Mouse (Mus musculus) lung, embryonic 15.5 days (tissue): ENCODE measurements around the gene Zbtb8os. TPM values are rescaled to one million over a fixed set of nuclear protein-coding genes. Genes with fewer than 3 reads are reported as not detected.

Experiments
- ATAC-seq: fragments of 200-750 bp; cut with Nextera tagmentation; 2 replicates; pipeline ENCODE4 v1.8.0; 2017; ENCODE audit warnings: moderate number of reproducible peaks, borderline replicate concordance; ENCODE audit not compliant: low FRiP score, low TSS enrichment; ENCODE audit errors: extremely low read depth
- H3K27ac ChIP-seq: fragments of 300-500 bp; sonication (generic); 2 replicates; pipeline ENCODE4 v1.5.1; 2015; ENCODE audit warnings: moderate library complexity, mild to moderate bottlenecking, inconsistent platforms
- H3K27me3 ChIP-seq: fragments of 300-500 bp; sonication (generic); 2 replicates; pipeline ENCODE4 v1.6.1; 2015; ENCODE audit warnings: inconsistent platforms
- H3K36me3 ChIP-seq: fragments of 300-500 bp; sonication (generic); 2 replicates; pipeline ENCODE4 v1.6.1; 2015; ENCODE audit warnings: inconsistent platforms
- H3K4me1 ChIP-seq: fragments of 300-500 bp; sonication (generic); 2 replicates; pipeline ENCODE4 v1.6.1; 2015; ENCODE audit warnings: inconsistent platforms
- H3K4me2 ChIP-seq: fragments of 300-500 bp; sonication (generic); 2 replicates; pipeline ENCODE4 v1.6.1; 2015; ENCODE audit warnings: inconsistent platforms, mild to moderate bottlenecking, moderate library complexity
- H3K4me3 ChIP-seq: fragments of 300-500 bp; sonication (generic); 2 replicates; pipeline ENCODE4 v1.5.1; 2015; ENCODE audit warnings: mild to moderate bottlenecking, inconsistent platforms
- H3K9ac ChIP-seq: fragments of 300-500 bp; sonication (generic); 2 replicates; pipeline ENCODE4 v1.6.1; 2015; ENCODE audit warnings: inconsistent platforms
- H3K9me3 ChIP-seq: fragments of 300-500 bp; sonication (generic); 2 replicates; pipeline ENCODE4 v1.6.1; 2016; ENCODE audit warnings: inconsistent platforms
- WGBS: fragments of 180-500 bp; shearing (Covaris S2); methylation state at CpG from one replicate; pipeline ENCODE4 v1.1.7; 2015; 5-methylcytosine and 5-hydroxymethylcytosine counted together
- polyA plus RNA-seq: library from polyadenylated mRNA; unstranded; fragments of >200 nt; fragmentation: Nextera tagmentation; extraction: Ambion mirVana; gene quantifications from 2 replicates; pipeline ENCODE4 v1.2.1, GENCODE M21; 2015

The Zbtb8os gene
- 44.0 and 44.5 TPM in 2 replicates for polyA plus RNA-seq

- no peaks in the 10 kb centered on the region for H3K27me3 ChIP-seq
- H3K9ac ChIP-seq = peak within 1 kb of the TSS; percentile 98
- peak within 1 kb of the TSS; percentile 80 for H3K4me2 ChIP-seq
- peaks cover 11% of the 10 kb centered on the region for H3K36me3 ChIP-seq
- no peaks in the 10 kb centered on the region for H3K9me3 ChIP-seq
- peak within 1 kb of the TSS; percentile 91 for H3K4me3 ChIP-seq
- peak; percentile 99 for ATAC-seq
- peak within 1 kb of the TSS; percentile 99 for H3K27ac ChIP-seq
- under 1% methylated on average over 73 of the region's 73 CpGs for WGBS
- H3K4me1 ChIP-seq = peaks cover 29% of the 10 kb centered on the region
Measured at GRCm38 (mm10) chr4:129335216-129336074, at the start of gene Zbtb8os, which contains the start of gene Rbbp4. Gene Zbtb8os (plus strand): TSS chr4:129335695. Gene Rbbp4 (minus strand): TSS chr4:129335370.

GRCm38 (mm10) chr4:129286001-129286682, 49.4 kb upstream of the Zbtb8os start:
- WGBS = 52% methylated on average over 5 of the region's 5 CpGs
- no peaks in the 10 kb centered on the region for H3K36me3 ChIP-seq
- H3K4me1 ChIP-seq = peaks cover 16% of the 10 kb centered on the region
- peaks cover 32% of the 10 kb centered on the region for H3K27me3 ChIP-seq
- ATAC-seq = no peak; the same call in 1 of the 2 replicates
- H3K4me2 ChIP-seq = peak overlapping the region; percentile 97
- no peak overlapping the region for H3K27ac ChIP-seq
- no peak overlapping the region for H3K9ac ChIP-seq
- no peaks in the 10 kb centered on the region for H3K9me3 ChIP-seq
- H3K4me3 ChIP-seq = 0 out of 2 replicates have a peak overlapping the region, but pooled peaks have one; percentile 44

DNA sequence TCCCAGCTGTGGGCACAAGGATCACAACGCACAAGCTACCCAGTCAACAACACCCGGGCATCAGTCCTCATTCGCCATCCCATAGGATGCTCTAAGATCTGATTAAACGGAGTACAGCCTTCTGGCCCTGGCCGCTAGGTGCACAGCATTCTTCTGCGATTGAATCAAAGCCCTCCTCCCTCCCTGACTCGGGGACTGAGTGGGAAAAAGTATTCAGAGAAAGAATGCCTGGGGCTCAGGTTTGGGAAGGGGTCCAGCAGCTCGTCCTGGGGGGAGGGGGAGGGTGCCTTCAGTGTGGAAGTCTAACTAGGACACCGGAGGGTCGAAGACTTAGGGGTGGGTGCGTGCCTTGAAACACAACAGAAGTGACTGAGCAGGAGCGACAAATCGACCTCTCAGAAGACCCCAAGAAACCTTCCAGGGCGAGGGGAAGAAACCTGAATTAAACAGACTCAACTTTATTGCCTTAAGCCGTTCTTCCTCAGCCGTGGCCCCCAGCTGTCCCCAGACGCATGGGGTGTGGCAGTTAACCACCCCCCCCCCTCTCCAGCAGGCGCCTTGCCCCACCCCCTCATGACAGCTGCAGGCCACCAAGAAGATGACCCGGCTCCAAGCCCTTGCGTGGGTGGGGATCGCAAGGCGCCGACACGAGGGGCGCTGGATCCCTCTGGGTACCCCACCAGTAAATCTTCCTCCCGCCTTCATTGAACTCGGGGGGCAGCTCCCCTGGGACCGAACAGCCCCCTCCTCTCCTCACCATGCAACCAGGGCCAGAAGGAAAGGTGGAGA, 48.6 kb upstream of the Zbtb8os start:
- H3K9ac ChIP-seq = peak overlapping the region; percentile 31
- H3K4me2 ChIP-seq = peak overlapping the region; percentile 97
- peak; percentile 37; the same call in 1 of the 2 replicates for ATAC-seq
- peaks cover 16% of the 10 kb centered on the region for H3K4me1 ChIP-seq
- peak overlapping the region; percentile 44 for H3K4me3 ChIP-seq
- no peak overlapping the region for H3K27ac ChIP-seq
- no peaks in the 10 kb centered on the region for H3K36me3 ChIP-seq
- H3K27me3 ChIP-seq = peaks cover 32% of the 10 kb centered on the region
- 1% methylated on average over 28 of the region's 28 CpGs for WGBS
- H3K9me3 ChIP-seq = no peaks in the 10 kb centered on the region

GRCm38 (mm10) chr4:129287472-129287981, 48.0 kb upstream of the Zbtb8os start, which contains the start of gene Sync:
Gene Sync (plus strand): TSS chr4:129287617.
- peak; percentile 33; the same call in 1 of the 2 replicates for ATAC-seq
- Histone ChIP-seq H3K9ac (peak within 1 kb of the TSS; percentile 31), H3K4me3 (peak within 1 kb of the TSS; percentile 44), H3K27ac (no peak within 1 kb of the TSS), H3K9me3 (no peaks in the 10 kb centered on the region), H3K27me3 (peaks cover 32% of the 10 kb centered on the region), H3K4me2 (peak within 1 kb of the TSS; percentile 97), H3K36me3 (no peaks in the 10 kb centered on the region), H3K4me1 (peaks cover 16% of the 10 kb centered on the region)
- WGBS = 1% methylated on average over 47 of the region's 53 CpGs

GRCm38 (mm10) chr4:129288067-129288466, 47.4 kb upstream of the Zbtb8os start:
- ATAC-seq = no peak
- Histone ChIP-seq H3K27ac (no peak overlapping the region), H3K9ac (no peak overlapping the region)

DNA sequence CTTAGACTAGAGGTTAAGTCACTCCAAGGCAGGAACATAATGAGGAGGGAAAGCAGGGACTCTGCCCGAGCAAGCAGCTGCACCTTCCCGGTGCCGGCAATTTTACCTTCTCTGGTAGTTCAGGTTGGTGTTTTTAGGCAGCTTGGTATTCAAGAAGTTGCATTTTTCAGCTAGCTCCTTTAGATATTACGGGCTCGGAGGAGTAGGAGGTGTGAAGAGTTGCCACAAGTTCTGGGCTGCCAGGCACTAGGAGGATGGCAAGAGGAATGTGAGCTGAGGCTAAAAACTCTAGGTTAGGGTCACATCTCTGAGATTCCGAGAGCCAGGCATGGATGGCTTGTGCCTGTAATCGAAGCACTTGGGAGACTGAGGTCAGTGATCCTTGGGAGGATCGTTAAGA, 45.8 kb upstream of the Zbtb8os start:
- Histone ChIP-seq H3K27me3 (peaks cover 32% of the 10 kb centered on the region), H3K9ac (no peak overlapping the region), H3K4me1 (peaks cover 16% of the 10 kb centered on the region), H3K27ac (no peak overlapping the region), H3K4me2 (no peak overlapping the region), H3K36me3 (no peaks in the 10 kb centered on the region), H3K9me3 (no peaks in the 10 kb centered on the region), H3K4me3 (no peak overlapping the region)
- ATAC-seq = no peak
- WGBS = 83% methylated on average over 8 of the region's 8 CpGs

More at GRCm38 (mm10) chr4:129288067-129288466, 47.4 kb upstream of the Zbtb8os start:
- peak overlapping the region; percentile 97 for H3K4me2 ChIP-seq
- no peak overlapping the region for H3K4me3 ChIP-seq
- H3K36me3 ChIP-seq = no peaks in the 10 kb centered on the region
- no peaks in the 10 kb centered on the region for H3K9me3 ChIP-seq
- peaks cover 32% of the 10 kb centered on the region for H3K27me3 ChIP-seq
- 28% methylated on average over 3 of the region's 3 CpGs for WGBS
- H3K4me1 ChIP-seq = peaks cover 16% of the 10 kb centered on the region

DNA sequence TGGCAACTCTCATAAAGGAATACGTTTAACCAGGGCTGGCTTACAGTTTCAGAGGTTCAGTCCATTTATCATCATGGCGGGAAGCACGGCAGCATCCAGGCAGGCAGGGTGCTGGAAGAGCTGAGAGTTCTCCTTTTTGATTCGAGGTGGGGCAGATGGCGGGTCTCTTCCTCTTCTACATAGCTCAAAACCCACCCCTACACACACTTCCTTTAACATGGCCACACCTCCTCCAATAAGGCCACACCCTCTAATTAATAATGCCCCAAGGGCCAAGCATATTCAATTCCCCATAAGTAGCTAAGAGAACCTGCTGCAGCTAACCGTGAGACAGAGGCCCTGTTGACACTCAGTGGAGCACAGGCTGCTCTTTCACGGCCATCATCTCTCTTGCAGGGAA, 42.7 kb upstream of the Zbtb8os start:
- H3K9me3 ChIP-seq = no peaks in the 10 kb centered on the region
- peaks cover under 1% of the 10 kb centered on the region; the same call in 1 of the 2 replicates for H3K4me1 ChIP-seq
- no peak overlapping the region for H3K4me2 ChIP-seq
- no peak overlapping the region for H3K9ac ChIP-seq
- H3K4me3 ChIP-seq = no peak overlapping the region
- 58% methylated on average over 7 of the region's 7 CpGs for WGBS
- peaks cover 7% of the 10 kb centered on the region; the same call in 1 of the 2 replicates for H3K27me3 ChIP-seq
- H3K36me3 ChIP-seq = no peaks in the 10 kb centered on the region
- no peak overlapping the region for H3K27ac ChIP-seq
- ATAC-seq = no peak

- H3K4me3 ChIP-seq = no peak overlapping the region
- H3K4me2 ChIP-seq = peak overlapping the region; percentile 14; the same call in 1 of the 2 replicates
- H3K9ac ChIP-seq = no peak overlapping the region
- no peaks in the 10 kb centered on the region for H3K36me3 ChIP-seq
- H3K27me3 ChIP-seq = peaks cover under 1% of the 10 kb centered on the region; the same call in 1 of the 2 replicates
- WGBS = 16% methylated on average over 16 of the region's 16 CpGs
- peaks cover 7% of the 10 kb centered on the region for H3K4me1 ChIP-seq
- H3K9me3 ChIP-seq = no peaks in the 10 kb centered on the region
- ATAC-seq = no peak
- no peak overlapping the region for H3K27ac ChIP-seq
Measured at GRCm38 (mm10) chr4:129293702-129294101, 41.8 kb upstream of the Zbtb8os start.

- H3K4me2 ChIP-seq = no peak overlapping the region
- H3K27ac ChIP-seq = no peak overlapping the region
- H3K4me3 ChIP-seq = no peak overlapping the region
- H3K36me3 ChIP-seq = no peaks in the 10 kb centered on the region
- 9% methylated on average over 2 of the region's 2 CpGs for WGBS
- peaks cover 15% of the 10 kb centered on the region for H3K4me1 ChIP-seq
- H3K9me3 ChIP-seq = no peaks in the 10 kb centered on the region
- ATAC-seq = no peak
- no peak overlapping the region for H3K9ac ChIP-seq
- no peaks in the 10 kb centered on the region; the same call in 1 of the 2 replicates for H3K27me3 ChIP-seq
Measured at GRCm38 (mm10) chr4:129295188-129295587, 40.3 kb upstream of the Zbtb8os start.

GRCm38 (mm10) chr4:129296066-129296465, 39.4 kb upstream of the Zbtb8os start:
- Histone ChIP-seq H3K9me3 (no peaks in the 10 kb centered on the region), H3K4me3 (no peak overlapping the region), H3K27ac (no peak overlapping the region), H3K9ac (no peak overlapping the region), H3K4me1 (peaks cover 15% of the 10 kb centered on the region), H3K4me2 (no peak overlapping the region), H3K27me3 (no peaks in the 10 kb centered on the region; the same call in 1 of the 2 replicates), H3K36me3 (no peaks in the 10 kb centered on the region)
- WGBS = 51% methylated on average over 7 of the region's 7 CpGs
- no peak for ATAC-seq

DNA sequence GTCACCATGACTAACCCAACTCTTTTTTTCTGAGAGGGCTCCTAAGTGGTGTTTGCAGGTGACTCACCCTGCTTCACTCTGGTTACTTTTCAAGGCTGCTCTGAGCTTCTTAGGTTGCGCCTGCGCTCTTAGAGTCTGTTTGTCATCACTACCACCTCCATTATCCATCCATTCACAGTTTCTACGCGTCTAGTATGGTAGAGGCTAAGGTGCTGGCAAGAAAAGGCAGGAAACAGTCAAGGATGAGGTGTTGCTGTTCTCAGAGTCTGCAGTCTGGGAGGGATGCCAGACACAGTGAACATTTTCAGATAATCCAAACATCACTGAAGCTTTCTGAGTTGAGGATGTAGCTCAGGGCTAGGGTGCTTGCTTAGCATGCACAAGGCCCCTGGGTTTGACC, 37.8 kb upstream of the Zbtb8os start:
- no peaks in the 10 kb centered on the region for H3K36me3 ChIP-seq
- H3K27ac ChIP-seq = no peak overlapping the region
- H3K4me2 ChIP-seq = no peak overlapping the region
- whole genome bisulfite sequencing = 31% methylated on average over 4 of the region's 4 CpGs
- no peak overlapping the region for H3K9ac ChIP-seq
- no peak overlapping the region for H3K4me3 ChIP-seq
- no peaks in the 10 kb centered on the region for H3K9me3 ChIP-seq
- ATAC-seq = peak; percentile 56; the same call in 1 of the 2 replicates
- H3K4me1 ChIP-seq = peaks cover 15% of the 10 kb centered on the region
- no peaks in the 10 kb centered on the region; the same call in 1 of the 2 replicates for H3K27me3 ChIP-seq
